Mouse (Mus musculus) stomach, postnatal 0 days (tissue): ENCODE results near the gene Uhrf1bp1.

Source experiments
- CTCF ChIP-seq: IDR thresholded peaks from 2 replicates; pipeline ENCODE4 v1.5.1; 2016; ENCODE audit warnings: antibody characterized with exemption, low read depth, mild to moderate bottlenecking, moderate library complexity
- EP300 ChIP-seq: optimal IDR thresholded peaks from 2 replicates; pipeline ENCODE3; 2016; ENCODE audit warnings: antibody characterized with exemption

- TF ChIP-seq CTCF (no peak), EP300 (no peak)
Measured at GRCm38 (mm10) chr17:27925054-27925453, 68.8 kb downstream of the Uhrf1bp1 start.
